Mouse (Mus musculus) telencephalon, adult 2 months (tissue): ENCODE data around the gene Rptor.

ENCODE experiments used
- DNase-seq: peaks from one replicate; pipeline ENCODE4 v3.0.0-alpha.2; 2011; ENCODE audit warnings: low read depth, low spot score

Gene Rptor

GRCm38 (mm10) chr11:119848189-119848588 is 245.5 kb downstream of the Rptor start:
- no peak for DNase-seq

GRCm38 (mm10) chr11:119855999-119856398 is 253.3 kb downstream of the Rptor start:
- no peak for DNase-seq

GRCm38 (mm10) chr11:119862523-119863299 is 260.0 kb downstream of the Rptor start:
- DNase-seq = no peak

GRCm38 (mm10) chr11:119863421-119863821 is 260.7 kb downstream of the Rptor start:
- no peak for DNase-seq

- DNase-seq = no peak
Observed at GRCm38 (mm10) chr11:119866837-119867236, 264.1 kb downstream of the Rptor start.

- no peak for DNase-seq
Observed at GRCm38 (mm10) chr11:119868138-119868537, 265.4 kb downstream of the Rptor start.

- no peak for DNase-seq
Observed at GRCm38 (mm10) chr11:119868556-119868955, 265.9 kb downstream of the Rptor start.

GRCm38 (mm10) chr11:119871141-119871540 is 268.4 kb downstream of the Rptor start:
- DNase-seq = no peak

- DNase-seq = no peak
Observed at GRCm38 (mm10) chr11:119873643-119874042, 270.9 kb downstream of the Rptor start.

- DNase-seq = no peak
Observed at GRCm38 (mm10) chr11:119874841-119875240, 272.1 kb downstream of the Rptor start.

GRCm38 (mm10) chr11:119875685-119876084 is 273.0 kb downstream of the Rptor start:
- no peak for DNase-seq

GRCm38 (mm10) chr11:119877124-119877523 is 274.4 kb downstream of the Rptor start:
- no peak for DNase-seq

GRCm38 (mm10) chr11:119879573-119879972 is 276.9 kb downstream of the Rptor start:
- DNase-seq = no peak

- no peak for DNase-seq
Observed at GRCm38 (mm10) chr11:119883646-119884045, 280.9 kb downstream of the Rptor start.

GRCm38 (mm10) chr11:119889966-119890365 is 287.3 kb downstream of the Rptor start:
- no peak for DNase-seq

GRCm38 (mm10) chr11:119891601-119892215 is 289.0 kb downstream of the Rptor start:
- no peak for DNase-seq

- no peak for DNase-seq
Observed at GRCm38 (mm10) chr11:119893667-119894236, 291.0 kb downstream of the Rptor start.

- no peak for DNase-seq
Observed at GRCm38 (mm10) chr11:119894634-119895033, 291.9 kb downstream of the Rptor start.

GRCm38 (mm10) chr11:119897041-119897440 is 294.3 kb downstream of the Rptor start:
- no peak for DNase-seq

- no peak for DNase-seq
Observed at GRCm38 (mm10) chr11:119898976-119899375, 296.3 kb downstream of the Rptor start.

- DNase-seq = no peak
Observed at GRCm38 (mm10) chr11:119901174-119901573, 298.5 kb downstream of the Rptor start.

GRCm38 (mm10) chr11:119902891-119903290 is 300.2 kb downstream of the Rptor start:
- DNase-seq = no peak
